Mouse (Mus musculus): Measurements from ENCODE around the gene Slc29a1. TPM values are rescaled to one million over a fixed set of nuclear protein-coding genes. Genes with fewer than 3 reads are reported as not detected.

Gene Slc29a1
- polyA plus RNA-seq (2017; shearing (Covaris generic)), result 165 TPM

DNA sequence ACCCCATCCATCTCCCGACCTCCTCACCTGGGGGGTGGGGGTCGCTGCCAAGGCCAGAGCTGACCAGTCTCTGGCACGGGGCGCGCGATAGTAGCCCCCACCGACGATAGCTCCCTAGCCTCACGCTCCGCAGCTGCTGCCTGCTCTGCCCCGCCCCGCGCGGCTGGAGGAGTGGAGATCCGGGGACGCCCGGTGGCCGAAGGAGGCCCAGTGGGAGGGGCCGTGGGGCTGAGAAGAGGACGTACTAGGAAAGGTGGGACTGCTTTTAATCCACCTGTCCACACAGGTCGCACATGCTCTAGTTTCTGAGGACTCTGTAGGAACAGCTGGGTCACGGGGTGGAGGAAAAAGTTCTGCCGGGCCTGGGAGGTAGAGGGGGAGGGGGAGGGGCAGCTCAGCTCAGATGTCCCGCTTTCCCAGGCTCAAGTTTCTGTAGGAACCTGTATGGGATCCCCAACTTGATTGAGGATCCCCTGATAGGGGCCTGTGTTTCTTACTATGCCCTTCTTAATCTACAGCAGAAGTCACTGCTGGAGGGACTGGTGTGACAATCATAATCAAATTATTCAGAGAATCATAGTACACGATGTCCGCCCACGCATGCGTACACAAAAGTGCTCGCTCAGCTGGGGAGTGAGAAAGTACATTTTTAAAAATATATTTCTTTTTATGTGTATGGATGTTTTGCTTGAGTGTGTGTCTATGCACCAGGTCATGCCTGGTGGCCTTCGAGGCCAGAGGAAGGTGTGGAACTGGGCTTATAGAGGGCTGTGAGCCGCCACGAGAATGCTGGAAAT lies at the start of gene Slc29a1:
Gene Slc29a1, minus strand, starts transcription at position 161 of the 797 bp plus-strand sequence.

DNA sequence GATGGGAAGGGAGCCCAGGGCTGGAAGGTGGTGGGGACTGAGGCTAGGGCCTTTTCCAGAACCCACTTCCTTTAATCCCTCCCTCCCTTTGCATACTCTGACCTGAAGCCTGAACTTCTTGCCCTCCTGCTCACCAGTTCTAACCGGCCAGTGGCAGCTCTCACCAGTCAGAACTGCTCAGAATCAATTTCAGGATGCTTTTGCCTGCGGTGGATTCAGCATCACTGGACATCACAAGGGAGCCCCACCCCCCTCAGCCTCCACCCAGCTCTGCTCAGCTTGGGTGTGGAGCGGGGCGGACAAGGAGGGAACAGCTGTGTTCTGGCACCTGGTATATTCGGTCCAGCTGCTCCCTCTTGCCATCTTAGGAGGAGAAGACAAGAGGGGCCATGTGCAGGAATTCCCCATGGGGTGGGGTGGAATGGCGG lies 2.5 kb upstream of the Slc29a1 start, which contains the start of gene Mymx:
Gene Mymx, minus strand, starts transcription at position 226 of the 428 bp plus-strand sequence.

DNA sequence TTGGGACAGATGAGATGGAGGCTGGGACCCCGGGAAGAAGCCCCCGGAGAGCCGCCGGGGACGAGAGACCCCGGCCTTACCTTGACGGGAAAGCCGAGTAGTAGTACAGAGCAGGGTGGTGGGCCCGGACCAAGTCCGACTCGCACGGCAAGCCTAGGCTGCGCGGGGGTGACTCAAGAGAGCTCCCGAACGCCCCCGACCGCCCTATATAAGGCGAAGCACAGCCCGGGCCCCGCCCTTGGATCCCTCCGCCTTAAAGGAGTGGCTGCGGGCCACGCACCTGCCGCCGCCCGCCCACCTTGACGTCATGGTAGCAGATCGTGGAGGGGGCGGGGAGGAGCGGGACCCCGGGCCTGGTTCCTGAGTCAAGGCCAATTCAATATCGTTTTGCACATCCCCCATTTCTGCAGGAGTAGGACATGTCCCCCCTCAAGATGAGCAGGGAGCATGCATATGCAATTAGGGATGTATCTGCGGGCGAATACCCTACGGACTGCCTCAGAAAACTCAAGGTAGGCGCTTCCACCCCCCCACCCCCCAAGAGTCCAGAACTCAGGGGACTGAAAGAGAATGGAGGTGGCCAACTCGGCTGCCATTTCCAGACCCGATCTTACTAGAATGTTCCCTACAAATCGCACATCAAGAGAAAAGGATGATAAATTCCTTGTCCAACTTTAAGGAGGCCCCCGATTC lies 26.2 kb downstream of the Slc29a1 start, which contains the start of gene Hsp90ab1:
Gene Hsp90ab1, minus strand, starts transcription at position 185 of the 693 bp plus-strand sequence.

DNA sequence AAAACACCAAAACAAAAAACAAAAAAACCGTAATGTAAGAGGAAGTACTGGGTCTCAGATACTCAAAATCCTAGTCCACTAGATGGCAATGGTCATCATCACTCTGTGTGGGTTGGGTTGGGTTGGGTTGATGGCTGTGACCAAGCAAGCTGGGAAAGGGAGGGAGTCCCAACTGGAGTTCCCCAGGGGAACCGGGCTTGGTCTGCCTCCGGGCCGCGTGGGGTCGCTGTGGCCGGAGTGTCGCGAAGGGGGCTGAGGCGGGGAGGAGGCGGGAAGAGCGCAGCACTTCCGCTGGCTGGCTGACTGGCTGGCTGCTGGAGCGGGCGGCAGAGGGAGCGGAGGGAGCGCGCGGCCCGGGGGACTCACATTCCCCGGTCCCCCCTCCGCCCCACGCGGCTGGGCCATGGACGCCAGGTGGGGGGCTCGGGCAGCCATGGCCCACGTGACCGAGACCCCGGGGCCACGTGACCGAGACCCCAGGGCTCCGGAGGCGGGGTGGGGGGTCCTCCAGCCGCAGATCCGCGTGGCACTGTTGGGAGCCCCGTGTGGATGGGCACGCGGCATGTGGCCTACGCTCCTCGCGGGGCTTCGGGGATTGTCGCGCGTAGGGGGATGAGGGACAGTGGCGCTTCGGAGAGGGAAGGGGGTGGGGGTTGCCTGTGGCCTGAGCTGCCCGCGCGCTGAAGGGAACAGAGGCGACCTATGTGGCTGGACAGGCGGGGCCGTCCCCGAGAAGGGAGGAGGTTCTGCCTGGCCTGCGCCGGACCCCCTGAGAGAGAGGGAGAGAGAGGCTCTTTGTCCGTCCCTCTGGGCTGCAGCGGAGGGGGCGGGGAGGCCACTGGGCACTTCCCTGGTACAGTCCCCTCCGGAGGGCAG lies 35.5 kb downstream of the Slc29a1 start, which contains the start of gene Slc35b2:
Gene Slc35b2, plus strand, starts transcription at position 220 of the 876 bp plus-strand sequence.

DNA sequence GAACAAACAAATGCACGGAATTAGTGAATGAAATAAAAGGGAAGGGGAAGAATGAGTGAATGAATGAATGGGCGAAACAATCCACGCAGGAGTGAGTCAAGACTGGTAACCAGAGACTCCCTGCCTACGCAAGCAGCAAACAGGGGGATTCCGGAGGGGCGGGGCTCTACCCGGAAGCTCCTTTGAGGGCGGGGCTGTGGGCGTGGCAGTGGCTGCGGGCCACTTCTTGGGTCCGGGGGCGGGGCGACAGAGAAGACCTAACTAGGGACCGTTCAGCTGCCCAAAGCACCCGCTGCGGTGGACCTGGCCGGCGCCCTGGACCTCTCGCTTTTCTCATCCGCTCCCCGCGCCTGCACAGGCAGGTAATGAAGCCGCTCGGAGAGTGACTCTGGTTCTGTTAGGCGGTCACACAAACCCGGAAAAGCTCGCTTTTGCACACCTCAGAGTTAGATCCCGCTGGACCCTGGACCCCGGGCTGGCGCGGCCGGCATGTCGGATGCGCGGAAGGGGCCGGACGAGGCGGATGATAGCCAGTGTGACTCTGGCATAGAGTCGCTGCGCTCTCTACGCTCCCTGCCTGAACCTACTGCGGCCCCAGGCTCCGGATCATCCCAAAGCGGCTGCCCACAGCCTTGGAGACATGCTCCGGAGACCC lies 43.8 kb downstream of the Slc29a1 start, which contains the start of gene Nfkbie:
Gene Nfkbie, plus strand, starts transcription at position 252 of the 655 bp plus-strand sequence.

DNA sequence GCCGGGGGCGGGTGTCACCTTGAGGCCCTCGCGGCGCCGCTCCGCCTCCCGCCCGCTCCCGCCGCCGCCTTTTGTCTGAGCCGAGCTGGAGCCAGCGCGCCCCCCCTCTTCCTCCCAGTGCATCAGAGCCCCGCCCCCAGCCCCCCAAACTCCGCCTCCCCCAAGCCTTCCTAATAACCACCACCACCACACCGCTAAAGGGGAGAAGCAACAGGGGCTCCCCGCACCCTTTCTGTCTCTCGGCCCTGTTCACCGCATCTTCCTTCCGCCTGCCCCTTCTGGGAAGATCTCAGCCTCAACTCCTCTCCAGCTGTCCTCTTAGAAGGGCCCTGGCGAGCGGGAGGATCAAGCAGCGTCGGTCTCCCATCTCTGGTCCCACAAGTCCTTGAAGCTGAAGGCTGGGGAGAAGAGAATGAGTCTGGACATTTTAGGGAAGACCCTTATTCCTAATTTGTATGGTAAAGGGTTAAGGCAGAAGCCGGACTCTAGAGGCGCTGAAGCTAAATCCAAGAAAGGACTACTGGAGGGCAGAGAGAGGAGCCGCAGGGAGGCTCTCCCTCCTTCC lies 49.7 kb downstream of the Slc29a1 start, which contains the start of gene Tmem151b:
Gene Tmem151b, minus strand, starts transcription at position 61 of the 565 bp plus-strand sequence.

Other genes starting within 250 kb of the Slc29a1 start
- gene Cdc5l, start 165.9 kb downstream of the Slc29a1 start, polyA plus RNA-seq (2017; shearing (Covaris generic)), result 90.5 TPM
- 0.96 TPM for gene Spats1, start 124.2 kb downstream of the Slc29a1 start, polyA plus RNA-seq (2017; shearing (Covaris generic))
- gene Aars2, start 92.8 kb downstream of the Slc29a1 start, polyA plus RNA-seq (2017; shearing (Covaris generic)), result 15.1 TPM
- not detected for gene Tcte1, start 76.2 kb downstream of the Slc29a1 start, polyA plus RNA-seq (2017; shearing (Covaris generic))
- gene Tmem151b, start 49.9 kb downstream of the Slc29a1 start, polyA plus RNA-seq (2017; shearing (Covaris generic)), result not detected
- 100 TPM for gene Nfkbie, start 43.9 kb downstream of the Slc29a1 start, polyA plus RNA-seq (2017; shearing (Covaris generic))
- 98.6 TPM for gene Slc35b2, start 35.7 kb downstream of the Slc29a1 start, polyA plus RNA-seq (2017; shearing (Covaris generic))
- 879 TPM for gene Hsp90ab1, start 26.3 kb downstream of the Slc29a1 start, polyA plus RNA-seq (2017; shearing (Covaris generic))
- not detected for gene Mymx, start 2.5 kb upstream of the Slc29a1 start, polyA plus RNA-seq (2017; shearing (Covaris generic))
- gene Capn11, start 59.7 kb upstream of the Slc29a1 start, polyA plus RNA-seq (2017; shearing (Covaris generic)), result 0.55 TPM
- 79.1 TPM for gene Mrpl14, start 86.7 kb upstream of the Slc29a1 start, polyA plus RNA-seq (2017; shearing (Covaris generic))
- gene Tmem63b, start 87.3 kb upstream of the Slc29a1 start, polyA plus RNA-seq (2017; shearing (Covaris generic)), result 14.5 TPM
- gene 1600014C23Rik, start 134.2 kb upstream of the Slc29a1 start, polyA plus RNA-seq (2017; shearing (Covaris generic)), result not detected